Mouse (Mus musculus) layer of hippocampus, postnatal 36 days (tissue): ENCODE measurements around the gene Itpk1. TPM values are rescaled to one million over a fixed set of nuclear protein-coding genes. Genes with fewer than 3 reads are reported as not detected.

Experiments
- DNase-seq, 2 experiments: peaks; one replicate each; pipeline ENCODE4 v3.0.0; 2022
- total RNA-seq, 2 experiments: library from RNA; stranded (reverse); gene quantifications; 2 replicates each; pipeline ENCODE4 v1.2.3; 2021

Itpk1 gene
- total RNA-seq, 2 experiments from 2014 or later = 64.3 to 64.8 TPM

GRCm38 (mm10) chr12:102623827-102624226 is 80.9 kb downstream of the Itpk1 start:
- no peak for DNase-seq

- no peak for DNase-seq
Measured at GRCm38 (mm10) chr12:102622302-102622842, 82.4 kb downstream of the Itpk1 start.

- DNase-seq = no peak
Measured at GRCm38 (mm10) chr12:102621811-102622210, 82.9 kb downstream of the Itpk1 start.

- no peak for DNase-seq
Measured at GRCm38 (mm10) chr12:102621205-102621604, 83.5 kb downstream of the Itpk1 start.

- no peak for DNase-seq
Measured at GRCm38 (mm10) chr12:102619908-102620307, 84.8 kb downstream of the Itpk1 start.

- DNase-seq = no peak
Measured at GRCm38 (mm10) chr12:102618085-102618484, 86.6 kb downstream of the Itpk1 start.

- no peak for DNase-seq
Measured at GRCm38 (mm10) chr12:102616843-102617519, 87.7 kb downstream of the Itpk1 start.

- DNase-seq = no peak
Measured at GRCm38 (mm10) chr12:102616201-102616600, 88.5 kb downstream of the Itpk1 start.

- DNase-seq = no peak
Measured at GRCm38 (mm10) chr12:102613411-102613810, 91.3 kb downstream of the Itpk1 start.

- no peak for DNase-seq
Measured at GRCm38 (mm10) chr12:102612431-102612830, 92.3 kb downstream of the Itpk1 start.

GRCm38 (mm10) chr12:102610927-102611326 is 93.8 kb downstream of the Itpk1 start:
- DNase-seq = no peak

GRCm38 (mm10) chr12:102607808-102608517 is 96.8 kb downstream of the Itpk1 start:
- DNase-seq = no peak

GRCm38 (mm10) chr12:102607066-102607465 is 97.7 kb downstream of the Itpk1 start:
- no peak for DNase-seq

- DNase-seq = no peak
Measured at GRCm38 (mm10) chr12:102605607-102606006, 99.1 kb downstream of the Itpk1 start.

GRCm38 (mm10) chr12:102602255-102603041 is 102.3 kb downstream of the Itpk1 start:
- no peak for DNase-seq

- DNase-seq = no peak
Measured at GRCm38 (mm10) chr12:102601847-102602246, 102.9 kb downstream of the Itpk1 start.

- no peak for DNase-seq
Measured at GRCm38 (mm10) chr12:102600345-102600744, 104.4 kb downstream of the Itpk1 start.

GRCm38 (mm10) chr12:102599801-102600200 is 104.9 kb downstream of the Itpk1 start:
- no peak for DNase-seq

GRCm38 (mm10) chr12:102598535-102598934 is 106.2 kb downstream of the Itpk1 start:
- no peak for DNase-seq

- no peak for DNase-seq
Measured at GRCm38 (mm10) chr12:102597466-102597865, 107.3 kb downstream of the Itpk1 start.

- DNase-seq = no peak
Measured at GRCm38 (mm10) chr12:102596410-102596809, 108.3 kb downstream of the Itpk1 start.

- no peak for DNase-seq
Measured at GRCm38 (mm10) chr12:102594627-102595026, 110.1 kb downstream of the Itpk1 start.

- peak in 1 of 2 experiments; percentile 37 for DNase-seq
Measured at GRCm38 (mm10) chr12:102593699-102594098, 111.0 kb downstream of the Itpk1 start.
